ENCODE assay signal across 8 mouse cellular contexts in genomic region chr7:42642152-42643115, GRCm38 (mm10). TPM values are rescaled to one million over a fixed set of nuclear protein-coding genes. Genes with fewer than 3 reads are reported as not detected.
DNase-seq lines count a peak whose midpoint lies in the region; ATAC-seq and TF ChIP-seq lines count a peak whose summit lies in the region.
"Not testable (repeated sequence)": the region's sequence is repeated elsewhere in the genome, so short reads cannot be mapped to it uniquely, and the experiment has no call there.

Gene Zfp976 (minus strand): TSS chr7:42642588.

- not testable (repeated sequence) for TF ChIP-seq POLR2A in thymus, adult 2 months (IDR thresholded peaks at IDR 0.05; ENCODE audit: control insufficient read depth, extremely low read depth, insufficient read depth, low read length, poor library complexity)

- ATAC-seq in hindbrain, embryonic 11.5 days (ENCODE audit: low FRiP score), result peak; percentile 98
- peak; percentile 99 for ATAC-seq in lung, embryonic 14.5 days (ENCODE audit: insufficient read depth)

- H3K27me3 ChIP-seq in hindbrain, embryonic 11.5 days (ENCODE audit: control insufficient read depth, insufficient read depth, low read length); lung, embryonic 14.5 days (ENCODE audit: insufficient read depth, low read length); thymus, adult 2 months (ENCODE audit: control insufficient read depth, insufficient read depth, low read length): not testable (repeated sequence)

- not testable (repeated sequence) for H3K27ac ChIP-seq in hindbrain, embryonic 11.5 days (ENCODE audit: low read depth, low read length); thymus, adult 2 months (ENCODE audit: control insufficient read depth, insufficient read depth, low read length)
- 0 out of 2 replicates have a peak within 1 kb of the TSS, but pooled peaks have one; percentile 18 for H3K27ac ChIP-seq in lung, embryonic 14.5 days (ENCODE audit: low read depth)

- not testable (repeated sequence) for H3K36me3 ChIP-seq in hindbrain, embryonic 11.5 days (ENCODE audit: control insufficient read depth, insufficient read depth, low read length); lung, embryonic 14.5 days (ENCODE audit: insufficient read depth); thymus, adult 2 months (ENCODE audit: control insufficient read depth, insufficient read depth, low read length)

- H3K4me1 ChIP-seq in hindbrain, embryonic 11.5 days (replicated peaks; ENCODE audit: control insufficient read depth, insufficient read depth, low read length); lung, embryonic 14.5 days (ENCODE audit: insufficient read depth); thymus, adult 2 months (replicated peaks; ENCODE audit: control insufficient read depth, insufficient read depth, low read length): not testable (repeated sequence)

- 6% methylated on average over 25 of the region's 25 CpGs for WGBS in hindbrain, embryonic 11.5 days
- 2% methylated on average over 25 of the region's 25 CpGs for WGBS in lung, embryonic 14.5 days
- 3% methylated on average over 25 of the region's 25 CpGs for WGBS in thymus, adult 2 months

- TF ChIP-seq CTCF in lung, embryonic 14.5 days (IDR thresholded peaks at IDR 0.05; ENCODE audit: low read depth), result peak; percentile 6; the same call in 1 of the 2 replicates
- not testable (repeated sequence) for TF ChIP-seq CTCF in thymus, adult 2 months (IDR thresholded peaks at IDR 0.05; ENCODE audit: borderline replicate concordance, control insufficient read depth, extremely low read depth, insufficient read depth, low read length, poor library complexity)

- peak; percentile 88 for DNase-seq in NIH3T3 (ENCODE audit: low read depth)
- DNase-seq in cerebellum, postnatal 10 days, result peak; percentile 51 to 73
- DNase-seq in frontal cortex, postnatal 10 days (ENCODE audit: low spot score in 2 of 2), result peak; percentile 23 to 61
- peak; percentile 68 for DNase-seq in hindbrain, embryonic 11.5 days (ENCODE audit: low spot score)
- peak; percentile 45 for DNase-seq in layer of hippocampus, adult 9-10 months (ENCODE audit: low spot score)
- DNase-seq in lung, embryonic 14.5 days, result peak; percentile 88
- peak; percentile 71 for DNase-seq in ovary, adult 18-20 months (ENCODE audit: low spot score)
- DNase-seq in thymus, adult 2 months, result peak; percentile 34

- H3K9me3 ChIP-seq in hindbrain, embryonic 11.5 days (ENCODE audit: control insufficient read depth, low read length); lung, embryonic 14.5 days (ENCODE audit: low read depth, low read length): not testable (repeated sequence)

- peak within 1 kb of the TSS; percentile 25 for H3K4me3 ChIP-seq in hindbrain, embryonic 11.5 days (ENCODE audit: low read depth, low read length)
- H3K4me3 ChIP-seq in lung, embryonic 14.5 days (ENCODE audit: low read depth, low read length), result peak within 1 kb of the TSS; percentile 41
- peak within 1 kb of the TSS; percentile 51 for H3K4me3 ChIP-seq in thymus, adult 2 months (ENCODE audit: control insufficient read depth, insufficient read depth, low read length)

- 0 out of 2 replicates have a peak within 1 kb of the TSS, but pooled peaks have one; percentile 31 for H3K9ac ChIP-seq in hindbrain, embryonic 11.5 days (ENCODE audit: low read depth, low read length)
- H3K9ac ChIP-seq in lung, embryonic 14.5 days, result peak within 1 kb of the TSS; percentile 46

- H3K4me2 ChIP-seq in hindbrain, embryonic 11.5 days (replicated peaks; ENCODE audit: low read depth, low read length), result peak within 1 kb of the TSS; percentile 33
- H3K4me2 ChIP-seq in lung, embryonic 14.5 days, result peak within 1 kb of the TSS; percentile 57

RNA-seq across cellular contexts. Expression of gene Zfp976, which starts in this region (rescaled TPM):
- 1.9 TPM in 2 replicates for polyA plus RNA-seq in hindbrain, embryonic 11.5 days (2014; fragmentation: Nextera tagmentation; extraction: Ambion mirVana)
- polyA plus RNA-seq in lung, embryonic 14.5 days (2014; fragmentation: Nextera tagmentation; extraction: Ambion mirVana), result 2.7 and 3.9 TPM in 2 replicates
- 0.20 and 0.28 TPM in 2 replicates for polyA plus RNA-seq in thymus, adult 2 months (2012; rRNA removed)

Comparison
In these comparisons a context has a peak if more than half of its experiments do, and no peak if none do; other contexts are left out.
1. Peak in DNase-seq and H3K4me3 ChIP-seq in thymus, adult 2 months; RNA of the gene not detected or under 1 TPM.
2. DNase-seq: peak in every context shown above with its lines; median percentile 88 in NIH3T3; 88 in lung, embryonic 14.5 days; 71 in ovary, adult 18-20 months; 68 in hindbrain, embryonic 11.5 days; 62 in cerebellum, postnatal 10 days; 45 in layer of hippocampus, adult 9-10 months; 42 in frontal cortex, postnatal 10 days; 34 in thymus, adult 2 months.